Comparison of ENCODE assay signal across 17 mouse cellular contexts in genomic region chr16:60800746-60801145, GRCm38 (mm10).
"Had no signal": no experiment of that assay in that cellular context is flagged by ENCODE, and none has a peak within 500 bp of the region (broad histone marks: within the 10 kb centered on the region; RNA-seq: fewer than 3 reads in every experiment).

No protein-coding gene starts in this region.

- ATAC-seq: liver, embryonic 12.5 days; liver, postnatal 0 days; lung, postnatal 0 days; midbrain, embryonic 13.5 days; midbrain, embryonic 15.5 days; midbrain, embryonic 16.5 days had no signal

- DNase-seq: left cerebral cortex, postnatal 4 days; liver; liver, embryonic 13.5 days; liver, postnatal 0 days; lung, adult 18-20 months; lung, adult 2 months; lung, embryonic 14.5 days; lung, postnatal 10 days; lung, postnatal 14 days; lung, postnatal 36 days; lung, postnatal 4 days; midbrain, embryonic 14.5 days had no signal
